Mouse (Mus musculus) hindbrain, embryonic 10.5 days (tissue): ENCODE measurements around the gene Cep131. TPM values are rescaled to one million over a fixed set of nuclear protein-coding genes. Genes with fewer than 3 reads are reported as not detected.
A peak's percentile ranks its signal among the peaks of the same experiment; 100 is the strongest.

ENCODE experiments used
- DNase-seq: peaks from one replicate; pipeline ENCODE4 v3.0.0-alpha.2; 2017; ENCODE audit warnings: low spot score
- H3K27ac ChIP-seq: fragments of 300-500 bp; sonication (generic); 2 replicates; pipeline ENCODE4 v1.5.1; 2016; ENCODE audit warnings: mild to moderate bottlenecking, moderate library complexity
- H3K27me3 ChIP-seq: fragments of 300-500 bp; sonication (generic); 2 replicates; pipeline ENCODE4 v1.6.1; 2016; ENCODE audit warnings: mild to moderate bottlenecking; ENCODE audit not compliant: poor library complexity, insufficient read depth, severe bottlenecking
- H3K36me3 ChIP-seq: fragments of 300-500 bp; sonication (generic); 2 replicates; pipeline ENCODE4 v1.6.1; 2016; ENCODE audit warnings: mild to moderate bottlenecking, moderate library complexity
- H3K4me1 ChIP-seq: fragments of 300-500 bp; sonication (generic); replicated peaks from 2 replicates; pipeline ENCODE4 v1.6.1; 2016; ENCODE audit warnings: mild to moderate bottlenecking
- H3K4me3 ChIP-seq: fragments of 300-500 bp; sonication (generic); 2 replicates; pipeline ENCODE4 v1.5.1; 2016; ENCODE audit warnings: mild to moderate bottlenecking, moderate library complexity
- H3K9me3 ChIP-seq: fragments of 300-500 bp; sonication (generic); 2 replicates; pipeline ENCODE4 v1.6.1; 2016; ENCODE audit warnings: mild to moderate bottlenecking, moderate library complexity
- WGBS: fragments of 180-500 bp; shearing (Covaris S2); methylation state at CpG from one replicate; pipeline ENCODE4 v1.1.7; 2016; 5-methylcytosine and 5-hydroxymethylcytosine counted together
- polyA plus RNA-seq: library from polyadenylated mRNA; unstranded; fragments of >200 nt; fragmentation: Nextera tagmentation; extraction: Ambion mirVana; gene quantifications from 2 replicates; pipeline ENCODE4 v1.2.1, GENCODE M21; 2016

The Cep131 gene
- polyA plus RNA-seq, 1 experiment from 2014 or later = 45.4 TPM

- Histone ChIP-seq H3K36me3 (no peaks in the 10 kb centered on the region), H3K27me3 (peaks cover 33% of the 10 kb centered on the region), H3K4me3 (no peak overlapping the region), H3K4me1 (peaks cover 54% of the 10 kb centered on the region), H3K27ac (peak overlapping the region; percentile 71), H3K9me3 (no peaks in the 10 kb centered on the region)
- WGBS = 78% methylated on average over 7 of the region's 7 CpGs
- no peak for DNase-seq
These were observed 44.3 kb downstream of the Cep131 start for GRCm38 (mm10) chr11:120042141-120042838.

DNA sequence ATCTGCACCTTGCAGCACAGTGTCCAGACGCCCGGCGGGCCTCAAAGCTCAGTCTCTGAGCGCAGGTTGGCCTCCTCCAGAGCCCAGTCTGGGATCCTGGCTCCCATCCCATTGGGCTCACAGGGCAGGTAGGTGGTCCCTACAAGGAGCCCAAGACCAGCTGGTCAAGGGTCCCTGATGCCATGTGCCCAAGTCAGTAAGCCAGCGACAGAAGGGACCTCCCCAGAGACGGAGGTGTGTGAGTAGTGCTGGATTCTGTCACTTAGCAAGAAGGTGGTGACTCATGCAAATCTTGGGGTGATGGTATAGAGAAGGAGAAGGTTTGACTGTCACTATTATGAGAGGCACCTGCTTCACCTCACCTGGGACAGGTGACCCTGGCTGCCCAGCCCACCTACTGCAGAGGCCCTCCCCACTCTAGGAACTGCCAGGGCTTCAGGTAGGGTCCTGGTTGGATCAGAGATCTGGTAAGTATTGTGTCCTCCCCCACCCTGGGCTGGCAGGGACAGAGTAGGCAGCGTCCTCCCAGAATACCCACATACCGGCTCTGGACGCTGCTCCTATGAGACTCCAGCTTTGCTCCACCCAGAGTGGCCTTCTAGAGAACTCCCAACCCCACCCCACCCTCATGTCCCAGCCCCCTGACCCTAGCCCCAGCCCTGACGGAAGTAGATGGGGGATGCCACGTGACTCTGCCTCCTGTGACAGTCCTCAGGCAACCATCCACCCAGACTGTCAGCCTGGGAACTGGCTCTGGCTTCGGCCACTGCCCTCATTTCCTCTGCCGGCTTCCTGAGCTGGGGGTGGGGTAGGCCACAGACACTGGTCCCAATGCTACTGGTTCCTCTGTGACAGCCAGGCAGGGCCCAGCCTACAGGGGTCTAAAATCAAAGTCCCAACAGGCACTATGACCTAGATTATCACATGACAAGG, 45.2 kb downstream of the Cep131 start:
- H3K4me3 ChIP-seq = peak overlapping the region; percentile 4; the same call in 1 of the 2 replicates
- H3K36me3 ChIP-seq = no peaks in the 10 kb centered on the region
- H3K27me3 ChIP-seq = peaks cover 25% of the 10 kb centered on the region
- peak overlapping the region; percentile 71 for H3K27ac ChIP-seq
- no peak for DNase-seq
- H3K4me1 ChIP-seq = peaks cover 46% of the 10 kb centered on the region
- H3K9me3 ChIP-seq = no peaks in the 10 kb centered on the region
- WGBS = 68% methylated on average over 13 of the region's 13 CpGs

DNA sequence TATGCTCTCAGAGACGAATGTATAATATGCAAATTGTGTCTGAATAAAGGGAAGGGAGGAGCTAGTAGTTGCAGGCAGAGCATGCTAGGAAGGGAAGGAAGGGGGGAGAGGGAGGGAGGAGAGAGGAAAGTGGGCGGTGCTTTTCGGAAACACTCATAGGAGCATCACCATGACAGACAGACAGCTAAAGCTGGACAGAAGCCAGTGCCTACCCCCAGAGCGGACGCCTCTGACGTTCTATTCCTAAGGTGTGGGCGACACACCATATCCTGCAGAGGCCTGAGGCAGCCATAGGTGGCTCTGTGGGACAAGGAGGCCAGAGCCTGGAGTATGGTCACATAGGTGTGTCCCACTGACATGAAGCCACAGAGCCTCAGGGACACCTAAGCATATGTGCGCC, 46.2 kb downstream of the Cep131 start:
- WGBS = 79% methylated on average over 8 of the region's 8 CpGs
- DNase-seq = no peak
- H3K36me3 ChIP-seq = no peaks in the 10 kb centered on the region
- no peak overlapping the region for H3K27ac ChIP-seq
- 0 out of 2 replicates have a peak, but pooled peaks cover 2% of the 10 kb centered on the region for H3K9me3 ChIP-seq
- peaks cover 15% of the 10 kb centered on the region for H3K27me3 ChIP-seq
- H3K4me1 ChIP-seq = peaks cover 36% of the 10 kb centered on the region
- H3K4me3 ChIP-seq = no peak overlapping the region

GRCm38 (mm10) chr11:120039581-120039980, 47.0 kb downstream of the Cep131 start:
- WGBS = 40% methylated on average over 4 of the region's 4 CpGs
- H3K27ac ChIP-seq = peak overlapping the region; percentile 42; the same call in 1 of the 2 replicates
- H3K4me3 ChIP-seq = peak overlapping the region; percentile 2; the same call in 1 of the 2 replicates
- peaks cover 32% of the 10 kb centered on the region for H3K4me1 ChIP-seq
- 0 out of 2 replicates have a peak, but pooled peaks cover 2% of the 10 kb centered on the region for H3K9me3 ChIP-seq
- DNase-seq = no peak
- H3K36me3 ChIP-seq = no peaks in the 10 kb centered on the region
- peaks cover 6% of the 10 kb centered on the region for H3K27me3 ChIP-seq

- no peak overlapping the region for H3K27ac ChIP-seq
- no peak for DNase-seq
- H3K9me3 ChIP-seq = 0 out of 2 replicates have a peak, but pooled peaks cover 2% of the 10 kb centered on the region
- peaks cover 4% of the 10 kb centered on the region; the same call in 1 of the 2 replicates for H3K27me3 ChIP-seq
- no peak overlapping the region for H3K4me3 ChIP-seq
- no peaks in the 10 kb centered on the region for H3K36me3 ChIP-seq
- H3K4me1 ChIP-seq = peaks cover 43% of the 10 kb centered on the region
- 73% methylated on average over 5 of the region's 5 CpGs for WGBS
These were observed 51.9 kb downstream of the Cep131 start for GRCm38 (mm10) chr11:120034762-120035161.

- Histone ChIP-seq H3K27me3 (peaks cover 4% of the 10 kb centered on the region; the same call in 1 of the 2 replicates), H3K4me1 (peaks cover 43% of the 10 kb centered on the region), H3K27ac (peak overlapping the region; percentile 19; the same call in 1 of the 2 replicates), H3K36me3 (no peaks in the 10 kb centered on the region), H3K9me3 (0 out of 2 replicates have a peak, but pooled peaks cover 2% of the 10 kb centered on the region), H3K4me3 (no peak overlapping the region)
- WGBS = 42% methylated on average over 3 of the region's 3 CpGs
- no peak for DNase-seq
These were observed 52.3 kb downstream of the Cep131 start for GRCm38 (mm10) chr11:120034306-120034705.

GRCm38 (mm10) chr11:120033473-120033872, 53.2 kb downstream of the Cep131 start:
- 63% methylated on average over 3 of the region's 3 CpGs for WGBS
- Histone ChIP-seq H3K4me3 (no peak overlapping the region), H3K36me3 (no peaks in the 10 kb centered on the region), H3K4me1 (peaks cover 47% of the 10 kb centered on the region), H3K27me3 (peaks cover 4% of the 10 kb centered on the region; the same call in 1 of the 2 replicates), H3K9me3 (0 out of 2 replicates have a peak, but pooled peaks cover 2% of the 10 kb centered on the region), H3K27ac (no peak overlapping the region)
- no peak for DNase-seq

- DNase-seq = no peak
- H3K36me3 ChIP-seq = no peaks in the 10 kb centered on the region
- H3K27me3 ChIP-seq = peaks cover 4% of the 10 kb centered on the region; the same call in 1 of the 2 replicates
- H3K9me3 ChIP-seq = 0 out of 2 replicates have a peak, but pooled peaks cover 2% of the 10 kb centered on the region
- no peak overlapping the region for H3K4me3 ChIP-seq
- WGBS = 67% methylated on average over 8 of the region's 8 CpGs
- H3K4me1 ChIP-seq = peaks cover 53% of the 10 kb centered on the region
- no peak overlapping the region for H3K27ac ChIP-seq
These were observed 54.6 kb downstream of the Cep131 start for GRCm38 (mm10) chr11:120032052-120032451.

DNA sequence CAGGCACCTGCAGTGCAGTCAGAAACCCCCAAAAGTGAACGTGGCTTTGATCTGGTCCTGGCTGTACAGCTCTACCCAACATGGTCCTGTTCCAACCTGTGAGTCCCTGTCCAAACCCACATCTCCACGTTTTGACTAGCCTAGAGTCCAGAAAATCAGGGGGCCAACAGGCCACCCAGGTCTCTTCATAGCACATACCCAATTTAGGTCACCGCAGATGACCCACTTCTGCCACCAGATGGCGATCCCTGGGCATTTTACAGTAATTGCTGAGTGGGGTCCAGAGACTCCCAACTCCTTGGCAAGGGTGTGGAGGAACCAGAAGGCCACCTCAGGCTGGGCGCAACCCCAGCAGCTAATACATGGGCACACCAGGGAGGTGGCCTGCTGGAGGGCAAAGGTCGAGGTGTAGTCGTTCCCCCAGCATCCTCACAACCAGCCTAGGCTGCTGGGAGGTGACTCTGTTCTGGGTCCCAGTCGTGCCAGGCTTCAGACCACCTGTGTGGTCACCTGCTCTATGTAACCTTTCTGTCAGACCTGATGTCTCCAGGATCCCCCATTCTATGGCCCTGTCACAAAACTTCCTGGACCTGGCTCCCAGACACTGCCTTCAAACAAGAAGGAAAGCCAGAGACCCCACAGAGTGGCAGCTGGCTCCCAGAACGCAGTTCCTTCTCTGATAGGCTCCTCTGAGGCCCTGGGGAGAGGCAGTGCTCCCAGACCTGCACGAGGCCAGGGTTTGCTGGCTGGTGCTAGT, 56.3 kb downstream of the Cep131 start:
- DNase-seq = peak; percentile 66

GRCm38 (mm10) chr11:120029431-120030144, 57.0 kb downstream of the Cep131 start:
- H3K27ac ChIP-seq = no peak overlapping the region

More for the DNA sequence above, 56.3 kb downstream of the Cep131 start:
- H3K36me3 ChIP-seq = no peaks in the 10 kb centered on the region
- no peaks in the 10 kb centered on the region for H3K9me3 ChIP-seq
- peaks cover 4% of the 10 kb centered on the region; the same call in 1 of the 2 replicates for H3K27me3 ChIP-seq
- no peak overlapping the region for H3K27ac ChIP-seq
- whole genome bisulfite sequencing = 42% methylated on average over 10 of the region's 10 CpGs
- H3K4me3 ChIP-seq = no peak overlapping the region
- H3K4me1 ChIP-seq = peaks cover 53% of the 10 kb centered on the region

GRCm38 (mm10) chr11:120028319-120029092, 58.1 kb downstream of the Cep131 start:
- Histone ChIP-seq H3K36me3 (no peaks in the 10 kb centered on the region), H3K9me3 (no peaks in the 10 kb centered on the region), H3K4me3 (no peak overlapping the region), H3K4me1 (peaks cover 45% of the 10 kb centered on the region), H3K27me3 (peaks cover 4% of the 10 kb centered on the region; the same call in 1 of the 2 replicates), H3K27ac (0 out of 2 replicates have a peak overlapping the region, but pooled peaks have one; percentile 6)
- no peak for DNase-seq
- 69% methylated on average over 18 of the region's 18 CpGs for WGBS

More at GRCm38 (mm10) chr11:120029431-120030144, 57.0 kb downstream of the Cep131 start:
- H3K4me3 ChIP-seq = no peak overlapping the region
- H3K36me3 ChIP-seq = no peaks in the 10 kb centered on the region
- no peak for DNase-seq
- H3K4me1 ChIP-seq = peaks cover 53% of the 10 kb centered on the region
- peaks cover 4% of the 10 kb centered on the region; the same call in 1 of the 2 replicates for H3K27me3 ChIP-seq
- no peaks in the 10 kb centered on the region for H3K9me3 ChIP-seq
- 42% methylated on average over 9 of the region's 9 CpGs for WGBS
